Mouse (Mus musculus) erythroblast, embryonic 14.5 days (primary cell): ENCODE measurements around the gene Atg9b.

Experiments used
- GATA1 ChIP-seq: IDR thresholded peaks from 2 replicates; pipeline ENCODE4 v1.6.1; 2012; ENCODE audit warnings: low read length, inconsistent platforms, mixed read lengths
- TAL1 ChIP-seq: IDR thresholded peaks from 3 replicates; pipeline ENCODE4 v1.6.1; 2012; ENCODE audit warnings: low read length, inconsistent platforms, mixed read lengths

DNA sequence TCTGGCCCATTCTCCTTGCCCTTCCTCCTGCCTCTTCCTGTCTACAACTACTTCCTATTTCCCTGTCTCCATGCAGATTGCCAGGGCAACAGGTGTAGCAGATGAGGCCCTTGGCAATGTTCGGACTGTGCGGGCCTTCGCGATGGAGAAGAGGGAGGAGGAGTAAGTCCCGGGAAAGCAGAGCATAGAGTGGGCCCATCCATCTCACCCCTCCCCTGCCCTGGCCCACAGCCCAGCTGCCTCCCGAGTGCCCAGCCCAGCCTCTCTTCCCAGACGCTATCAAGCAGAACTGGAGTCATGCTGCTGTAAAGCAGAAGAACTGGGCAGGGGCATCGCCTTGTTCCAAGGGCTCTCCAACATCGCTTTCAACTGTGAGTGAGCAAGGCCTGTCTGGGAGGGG lies 10.0 kb upstream of the Atg9b start:
- TF ChIP-seq GATA1 (no peak), TAL1 (no peak)
